8 mouse cellular contexts compared by ENCODE assay signal in genomic region chr10:121461404-121462161, GRCm38 (mm10). TPM values are rescaled to one million over a fixed set of nuclear protein-coding genes. Genes with fewer than 3 reads are reported as not detected.
DNase-seq lines count a peak whose midpoint lies in the region; ATAC-seq and TF ChIP-seq lines count a peak whose summit lies in the region.

No protein-coding gene starts in this region.

- peaks cover 51% of the 10 kb centered on the region for H3K4me1 ChIP-seq in E14TG2a.4 (replicated peaks; ENCODE audit: low read depth, low read length)
- peaks cover 39% of the 10 kb centered on the region for H3K4me1 ChIP-seq in brown adipose tissue, adult 24 weeks (ENCODE audit: control insufficient read depth, insufficient read depth, insufficient read length, low read length)
- H3K4me1 ChIP-seq in forebrain, embryonic 14.5 days (ENCODE audit: control insufficient read depth, insufficient read depth, low read length), result peaks cover 17% of the 10 kb centered on the region
- peaks cover 22% of the 10 kb centered on the region for H3K4me1 ChIP-seq in hindbrain, embryonic 13.5 days (replicated peaks)
- H3K4me1 ChIP-seq in midbrain, embryonic 13.5 days (replicated peaks), result peaks cover 25% of the 10 kb centered on the region

- H3K27me3 ChIP-seq in E14TG2a.4 (ENCODE audit: insufficient read depth, low read length), result no peaks in the 10 kb centered on the region
- H3K27me3 ChIP-seq in forebrain, embryonic 14.5 days (replicated peaks; ENCODE audit: control insufficient read depth, insufficient read depth, low read length), result no peaks in the 10 kb centered on the region
- H3K27me3 ChIP-seq in hindbrain, embryonic 13.5 days, result 0 out of 2 replicates have a peak, but pooled peaks cover 3% of the 10 kb centered on the region
- 0 out of 2 replicates have a peak, but pooled peaks cover 4% of the 10 kb centered on the region for H3K27me3 ChIP-seq in midbrain, embryonic 13.5 days

- peak overlapping the region; percentile 37 for H3K4me2 ChIP-seq in forebrain, embryonic 14.5 days (ENCODE audit: low read length)
- peak overlapping the region; percentile 51 for H3K4me2 ChIP-seq in hindbrain, embryonic 13.5 days
- H3K4me2 ChIP-seq in midbrain, embryonic 13.5 days (replicated peaks), result peak overlapping the region; percentile 52

- H3K9me3 ChIP-seq in E14TG2a.4 (ENCODE audit: low read length), result no peaks in the 10 kb centered on the region
- no peaks in the 10 kb centered on the region for H3K9me3 ChIP-seq in forebrain, embryonic 14.5 days (replicated peaks; ENCODE audit: control insufficient read depth, low read length)
- H3K9me3 ChIP-seq in hindbrain, embryonic 13.5 days, result no peaks in the 10 kb centered on the region
- H3K9me3 ChIP-seq in midbrain, embryonic 13.5 days, result no peaks in the 10 kb centered on the region

- peak overlapping the region; percentile 63 for H3K4me3 ChIP-seq in E14TG2a.4 (replicated peaks; ENCODE audit: low read length)
- peak overlapping the region; percentile 49 for H3K4me3 ChIP-seq in brown adipose tissue, adult 24 weeks (ENCODE audit: insufficient read depth, low read depth, low read length)
- no peak overlapping the region; the same call in 1 of the 2 replicates for H3K4me3 ChIP-seq in forebrain, embryonic 14.5 days (ENCODE audit: low read depth, low read length)
- peak overlapping the region; percentile 23; the same call in 1 of the 2 replicates for H3K4me3 ChIP-seq in hindbrain, embryonic 13.5 days
- H3K4me3 ChIP-seq in midbrain, embryonic 13.5 days (replicated peaks), result peak overlapping the region; percentile 28

- peak overlapping the region; percentile 93 for H3K27ac ChIP-seq in brown adipose tissue, adult 24 weeks (replicated peaks; ENCODE audit: low read depth, low read length)
- H3K27ac ChIP-seq in forebrain, embryonic 14.5 days (ENCODE audit: low read depth, low read length), result peak overlapping the region; percentile 15; the same call in 1 of the 2 replicates
- peak overlapping the region; percentile 70 for H3K27ac ChIP-seq in hindbrain, embryonic 13.5 days
- H3K27ac ChIP-seq in midbrain, embryonic 13.5 days, result peak overlapping the region; percentile 58

- peaks cover 12% of the 10 kb centered on the region; the same call in 1 of the 2 replicates for H3K36me3 ChIP-seq in E14TG2a.4 (ENCODE audit: insufficient read depth, low read length)
- no peaks in the 10 kb centered on the region for H3K36me3 ChIP-seq in forebrain, embryonic 14.5 days (ENCODE audit: control insufficient read depth, insufficient read depth, low read length)
- no peaks in the 10 kb centered on the region for H3K36me3 ChIP-seq in hindbrain, embryonic 13.5 days
- no peaks in the 10 kb centered on the region for H3K36me3 ChIP-seq in midbrain, embryonic 13.5 days

- TF ChIP-seq CTCF in E14TG2a.4 (conservative IDR thresholded peaks at IDR 0.05; ENCODE audit: low read length), result no peak

- DNase-seq in forebrain, embryonic 14.5 days (ENCODE audit: low spot score), result peak; percentile 45
- peak; percentile 16 for DNase-seq in liver
- no peak for DNase-seq in natural killer cell, adult 2 months (ENCODE audit: low spot score in 2 of 2)
- no peak for DNase-seq in ovary, adult 18-20 months (ENCODE audit: low spot score)

- 7% methylated on average over 22 of the region's 22 CpGs for WGBS in forebrain, embryonic 14.5 days
- 6% methylated on average over 22 of the region's 22 CpGs for WGBS in hindbrain, embryonic 13.5 days
- 3% methylated on average over 22 of the region's 22 CpGs for WGBS in midbrain, embryonic 13.5 days

- peak overlapping the region; percentile 43; the same call in 1 of the 2 replicates for H3K9ac ChIP-seq in forebrain, embryonic 14.5 days (ENCODE audit: low read length)
- peak overlapping the region; percentile 59 for H3K9ac ChIP-seq in hindbrain, embryonic 13.5 days
- H3K9ac ChIP-seq in midbrain, embryonic 13.5 days (replicated peaks), result peak overlapping the region; percentile 39; the same call in 1 of the 2 replicates

- peak; percentile 57 for ATAC-seq in forebrain, embryonic 14.5 days
- peak; percentile 47 for ATAC-seq in hindbrain, embryonic 13.5 days (ENCODE audit: low FRiP score)
- peak; percentile 68 for ATAC-seq in midbrain, embryonic 13.5 days

RNA-seq across cellular contexts. Expression of gene Rassf3, which starts 14.6 kb away (rescaled TPM):
- 17.3 and 25.1 TPM in 2 replicates for polyA plus RNA-seq in brown adipose tissue, adult 24 weeks (2012; ENCODE audit: insufficient read depth, insufficient read length, missing spikeins)
- polyA plus RNA-seq in forebrain, embryonic 14.5 days (2014; fragmentation: Nextera tagmentation; extraction: Ambion mirVana), result 4.4 and 4.7 TPM in 2 replicates
- 5.2 and 5.3 TPM in 2 replicates for polyA plus RNA-seq in hindbrain, embryonic 13.5 days (2015; fragmentation: Nextera tagmentation; extraction: Ambion mirVana)
- polyA plus RNA-seq in midbrain, embryonic 13.5 days (2015; fragmentation: Nextera tagmentation; extraction: Ambion mirVana), result 3.7 and 4.6 TPM in 2 replicates

Comparison
In these comparisons a context has a peak if more than half of its experiments do, and no peak if none do; other contexts are left out.
1. H3K27ac ChIP-seq: peak in every context shown above with its lines; median percentile 93 in brown adipose tissue, adult 24 weeks; 70 in hindbrain, embryonic 13.5 days; 58 in midbrain, embryonic 13.5 days; 15 in forebrain, embryonic 14.5 days.
2. DNase-seq: peak in forebrain, embryonic 14.5 days (single experiment) and liver (single experiment); none in natural killer cell, adult 2 months (0 of 2) and ovary, adult 18-20 months (single experiment).
3. Peak in every context shown above with its lines, with median percentiles within 50 percentile points of each other: ATAC-seq, H3K4me2 ChIP-seq and H3K9ac ChIP-seq.